Mouse (Mus musculus): ENCODE measurements at regions not wholly inside any gene's neighbourhood (a gene's known extent, or its start where the extent isn't known, plus 50 kb on each side); places are given as distances from the start of the nearest gene placed in this dataset.

DNA sequence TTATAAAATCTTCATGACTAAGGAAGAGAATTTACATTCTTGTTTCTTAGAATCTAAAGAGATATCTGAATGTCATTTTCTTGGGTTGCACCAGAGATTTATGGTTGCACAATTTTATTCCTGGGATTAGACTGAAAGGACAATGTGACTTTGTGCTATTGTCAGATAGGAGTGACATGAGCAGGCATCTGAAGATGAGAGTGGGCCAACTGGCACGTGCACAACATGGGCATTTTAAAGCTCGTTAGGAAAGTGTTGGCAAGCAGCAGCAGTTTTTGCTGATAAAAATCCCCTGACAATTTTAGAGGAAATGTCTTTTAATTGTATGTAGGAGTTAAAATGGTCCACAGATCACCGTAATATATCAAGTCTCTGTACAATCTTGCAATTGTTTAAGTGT lies 178.9 kb upstream of the Tecrl start:
- no peak for DNase-seq

DNA sequence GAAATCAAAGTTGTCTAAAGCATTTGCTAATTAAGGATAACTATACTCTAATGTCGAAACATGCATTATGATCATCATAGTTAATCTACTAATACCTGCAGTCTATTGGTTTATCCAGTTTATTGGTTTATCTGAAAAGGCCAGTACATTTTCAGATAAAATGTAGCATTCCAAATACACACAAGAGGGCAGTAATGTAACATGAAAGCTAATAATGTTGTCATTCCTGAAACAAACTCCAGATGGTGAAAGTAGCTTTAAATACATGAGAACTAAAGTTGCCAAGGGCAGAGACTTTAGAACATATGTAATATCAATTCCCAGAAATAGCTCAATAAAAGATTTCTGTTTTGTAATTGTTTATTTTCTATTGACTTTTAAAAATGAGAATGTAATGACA lies 163.7 kb upstream of the Tecrl start:
- DNase-seq: no peak

DNA sequence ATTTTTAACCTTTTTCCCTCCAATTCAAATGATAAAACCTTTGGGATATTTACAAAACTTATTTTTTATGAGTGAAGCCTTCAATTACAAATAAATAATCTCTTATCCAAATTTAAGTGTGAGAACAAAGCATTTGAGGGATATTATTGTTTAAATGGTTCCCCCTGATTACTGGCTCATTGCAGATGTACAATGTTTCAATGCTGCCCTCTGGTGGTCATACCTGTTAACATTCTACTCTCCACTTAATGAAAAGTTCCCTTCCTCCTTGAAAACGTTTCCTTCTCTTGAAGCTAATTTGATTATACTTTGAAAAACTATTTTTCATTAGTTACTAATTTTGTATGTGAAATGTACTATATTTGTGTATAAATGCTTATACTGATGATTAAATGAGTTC lies 129.1 kb upstream of the Tecrl start:
- DNase-seq: peak; percentile 2

DNA sequence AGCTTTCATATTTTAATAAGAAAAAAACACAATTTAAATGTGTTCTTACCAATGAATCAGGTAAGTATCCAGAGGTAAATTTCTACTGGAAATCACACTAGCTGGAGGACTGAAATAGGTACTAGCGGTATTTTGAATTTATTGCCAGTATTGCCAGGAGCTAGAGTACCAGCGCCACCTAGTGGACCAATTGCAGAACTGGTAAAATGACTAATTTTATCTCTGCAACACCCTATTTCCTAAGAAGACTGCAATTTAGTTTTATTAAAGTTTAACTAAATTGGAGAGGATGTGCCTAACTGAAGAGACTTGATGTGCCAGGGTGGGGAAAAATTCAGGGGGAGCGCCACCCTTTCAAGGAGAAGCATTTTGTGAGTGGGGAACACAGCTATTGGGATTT lies 85.3 kb upstream of the Tecrl start:
- peak; percentile 10 for DNase-seq

DNA sequence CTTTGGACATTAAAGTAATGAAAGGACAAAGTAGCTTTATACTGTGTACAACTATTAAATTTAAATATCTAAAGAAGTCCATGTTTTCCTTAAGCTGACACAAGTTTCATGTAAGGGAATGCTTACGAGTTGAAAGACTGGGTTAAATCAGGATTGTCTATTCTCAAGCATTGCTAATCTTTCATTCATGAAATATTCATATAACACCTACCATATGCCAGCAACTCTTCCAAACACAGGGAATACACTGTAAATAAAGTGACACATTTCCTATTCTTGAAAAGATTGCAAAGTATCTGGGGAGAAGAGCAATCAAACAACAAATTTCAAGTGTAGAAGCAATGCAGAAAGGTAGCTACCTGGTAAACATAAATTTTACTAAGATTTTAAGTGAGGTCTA lies 81.5 kb upstream of the Tecrl start:
- no peak for DNase-seq

DNA sequence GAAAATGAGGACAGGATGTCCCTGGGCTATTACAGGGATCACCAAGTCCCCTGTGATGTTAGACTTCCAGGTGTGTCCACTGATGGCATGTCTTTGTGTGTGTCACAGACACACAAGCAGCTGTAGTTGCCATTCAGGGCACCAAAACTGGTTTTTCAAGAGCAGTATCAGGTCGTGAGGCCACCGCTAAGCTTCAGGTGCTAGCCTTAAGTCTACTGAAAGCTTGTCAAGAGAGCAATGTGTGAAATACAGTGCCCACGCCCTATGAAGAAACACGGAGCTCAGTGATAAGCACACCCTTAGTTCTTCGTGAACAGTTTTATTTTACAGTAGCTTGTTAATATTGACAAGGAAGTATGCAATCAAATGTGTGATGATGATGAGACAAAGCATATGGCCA lies 66.7 kb upstream of the Tecrl start:
- DNase-seq: no peak

DNA sequence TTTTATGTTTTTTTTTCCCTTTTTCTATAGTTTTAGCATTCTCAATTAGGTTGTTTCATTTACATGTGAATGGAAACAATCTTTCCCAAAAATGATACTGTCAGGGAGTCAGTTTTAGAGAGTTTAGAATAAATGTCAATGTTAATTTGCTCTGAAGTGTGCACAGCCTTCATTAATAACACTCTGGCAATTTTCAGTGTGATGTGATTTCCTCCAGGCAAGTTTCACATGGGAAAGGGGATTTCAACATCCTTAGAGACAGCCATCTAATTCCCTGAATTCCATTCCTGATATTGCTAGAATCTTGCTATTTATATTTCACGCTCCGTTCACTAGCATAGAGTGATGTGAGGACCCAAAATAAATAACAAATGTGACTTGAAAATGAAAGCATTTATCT lies 55.2 kb upstream of the Tecrl start:
- DNase-seq: no peak

DNA sequence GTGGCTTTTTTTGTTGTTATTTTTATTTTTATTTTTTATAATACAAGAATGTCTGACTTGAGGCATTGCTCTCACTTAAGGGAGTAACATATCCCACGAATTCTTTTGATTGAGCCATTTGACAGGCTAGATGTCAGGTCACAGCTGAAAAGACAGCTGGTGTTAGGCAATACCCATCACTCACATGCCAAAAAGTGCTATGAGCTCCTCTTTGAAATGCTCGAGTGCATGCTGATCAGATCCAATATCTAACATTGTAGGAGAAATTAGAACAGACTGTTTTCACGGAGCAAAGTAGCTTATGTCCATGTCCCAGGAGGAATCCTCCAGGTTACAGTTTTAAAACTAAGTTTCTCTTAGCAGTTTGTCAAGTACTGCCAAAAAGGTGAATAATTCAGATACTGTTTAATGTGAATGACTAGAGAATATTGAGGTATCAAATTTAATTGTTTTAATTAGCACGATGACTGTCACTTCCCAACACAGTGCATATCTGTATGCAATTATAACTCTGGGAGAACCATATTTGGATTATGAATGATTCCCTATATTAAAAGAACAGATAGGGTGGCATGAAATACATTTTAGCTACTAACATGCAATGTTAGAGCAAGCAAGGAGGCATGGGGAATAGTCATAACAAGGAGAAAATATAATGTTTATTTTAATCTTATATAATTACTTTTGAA lies 50.4 kb upstream of the Tecrl start:
- DNase-seq: no peak
